Mouse (Mus musculus): ENCODE measurements around the gene Nupl2.
A peak's percentile ranks its signal among the peaks of the same experiment; 100 is the strongest.

The Nupl2 gene

DNA sequence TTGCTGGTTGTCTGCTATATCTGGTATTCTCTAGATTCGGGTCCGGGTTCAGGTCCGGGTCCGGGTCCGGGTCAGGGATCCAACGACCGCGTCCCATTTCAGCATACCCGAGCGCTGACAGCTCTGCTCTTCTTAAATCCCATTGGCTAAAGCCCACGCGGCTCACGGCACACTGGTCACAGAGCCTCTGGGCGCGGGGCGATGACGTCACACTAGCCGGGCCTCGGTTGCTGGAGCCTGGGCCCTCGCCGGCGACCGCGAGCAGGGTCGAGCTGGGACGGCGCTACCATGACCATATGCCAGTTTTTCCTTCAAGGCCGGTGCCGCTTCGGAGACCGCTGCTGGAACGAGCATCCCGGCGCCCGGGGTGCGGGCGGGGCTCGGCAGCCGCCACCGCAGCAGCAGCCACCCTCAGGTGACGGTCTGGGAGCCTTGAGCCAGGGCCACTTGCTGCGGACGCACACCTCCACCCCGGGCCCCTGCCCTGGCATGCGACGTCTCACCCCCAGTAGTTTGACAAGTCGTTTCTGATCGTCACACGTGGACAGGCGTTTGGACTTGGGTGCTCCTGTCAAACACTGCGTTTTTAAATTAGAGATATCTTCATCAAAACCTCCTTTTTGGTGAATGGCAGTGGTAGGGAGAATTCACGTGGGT lies at the start of gene Nupl2:
Gene Nupl2, plus strand, starts transcription at position 175 of the 657 bp plus-strand sequence.
- peak; percentile 74 for DNase-seq (ENCODE audit: extremely low spot score, low read depth, low spot score)

DNA sequence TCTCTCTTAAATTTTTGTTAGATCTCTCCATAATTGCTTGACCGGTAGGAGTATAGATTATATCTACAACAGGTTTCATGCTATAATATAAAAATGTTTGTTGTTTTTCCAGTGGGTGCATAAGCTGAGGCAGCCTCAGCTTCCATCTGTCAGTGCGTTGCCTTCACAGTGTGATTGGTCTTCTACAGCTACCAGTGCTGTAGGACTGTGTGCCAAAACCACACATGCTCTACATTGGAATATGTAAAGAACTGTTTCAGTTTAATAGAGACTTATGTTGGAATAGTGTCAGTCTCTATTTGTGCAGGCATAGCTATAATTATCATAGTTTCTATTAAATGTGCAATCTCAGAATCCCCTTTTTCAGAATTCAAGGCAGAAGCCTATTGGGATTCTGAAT lies 42.5 kb upstream of the Nupl2 start:
- no peak for DNase-seq (ENCODE audit: extremely low spot score, low read depth, low spot score)

DNA sequence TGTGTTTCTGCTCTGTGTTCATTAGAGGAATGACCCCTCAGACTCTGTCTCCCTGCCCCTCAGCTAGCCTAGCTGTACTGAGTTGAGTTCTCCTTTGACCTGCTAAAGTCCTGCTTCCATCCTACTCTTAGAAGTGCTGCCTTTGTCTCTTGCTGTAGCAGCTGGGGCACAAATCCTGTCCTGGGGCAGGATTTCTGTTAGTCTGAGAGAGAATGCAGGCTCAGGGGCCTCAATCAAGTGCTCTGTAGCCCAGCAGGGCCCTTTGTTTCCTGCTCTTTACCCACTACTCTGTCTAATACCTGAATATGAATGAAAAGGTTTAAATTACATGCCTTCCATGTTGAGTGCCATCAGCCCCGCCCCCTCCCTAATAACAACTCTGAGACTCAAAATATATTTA lies 40.6 kb upstream of the Nupl2 start:
- no peak for DNase-seq (ENCODE audit: extremely low spot score, low read depth, low spot score)

DNA sequence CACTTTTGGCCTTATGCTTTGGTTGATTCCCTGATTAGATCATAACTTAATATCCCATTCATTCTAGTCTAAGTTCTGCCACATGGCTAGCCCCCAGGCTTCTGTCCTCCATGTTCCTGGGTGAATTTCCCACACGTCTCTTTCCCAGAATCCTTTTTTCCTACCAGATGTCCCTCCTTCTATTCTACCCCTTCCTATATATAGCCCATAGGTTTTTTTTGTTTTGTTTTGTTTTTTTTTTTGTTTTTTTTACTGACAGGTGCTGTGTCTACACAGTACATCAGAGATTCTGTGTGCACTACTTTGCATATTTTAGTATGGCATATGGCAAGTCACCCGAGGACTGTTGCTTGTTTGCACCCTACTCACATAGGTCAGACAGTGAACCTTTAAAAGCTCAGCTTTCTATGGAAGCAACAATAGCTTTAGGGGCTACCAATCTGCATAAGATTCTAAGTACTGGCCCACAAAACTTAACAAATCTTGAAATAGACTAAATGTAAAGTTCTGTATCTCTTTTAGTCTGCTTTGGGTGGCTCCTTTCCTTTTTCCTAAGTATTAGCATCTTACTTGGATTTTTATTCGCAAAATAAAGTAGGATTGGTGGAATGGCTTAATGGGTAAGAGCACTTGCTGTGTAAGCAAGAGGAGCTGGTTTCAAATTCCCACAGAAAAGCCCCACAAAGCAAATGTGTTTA lies 40.0 kb upstream of the Nupl2 start:
- no peak for DNase-seq (ENCODE audit: extremely low spot score, low read depth, low spot score)

DNA sequence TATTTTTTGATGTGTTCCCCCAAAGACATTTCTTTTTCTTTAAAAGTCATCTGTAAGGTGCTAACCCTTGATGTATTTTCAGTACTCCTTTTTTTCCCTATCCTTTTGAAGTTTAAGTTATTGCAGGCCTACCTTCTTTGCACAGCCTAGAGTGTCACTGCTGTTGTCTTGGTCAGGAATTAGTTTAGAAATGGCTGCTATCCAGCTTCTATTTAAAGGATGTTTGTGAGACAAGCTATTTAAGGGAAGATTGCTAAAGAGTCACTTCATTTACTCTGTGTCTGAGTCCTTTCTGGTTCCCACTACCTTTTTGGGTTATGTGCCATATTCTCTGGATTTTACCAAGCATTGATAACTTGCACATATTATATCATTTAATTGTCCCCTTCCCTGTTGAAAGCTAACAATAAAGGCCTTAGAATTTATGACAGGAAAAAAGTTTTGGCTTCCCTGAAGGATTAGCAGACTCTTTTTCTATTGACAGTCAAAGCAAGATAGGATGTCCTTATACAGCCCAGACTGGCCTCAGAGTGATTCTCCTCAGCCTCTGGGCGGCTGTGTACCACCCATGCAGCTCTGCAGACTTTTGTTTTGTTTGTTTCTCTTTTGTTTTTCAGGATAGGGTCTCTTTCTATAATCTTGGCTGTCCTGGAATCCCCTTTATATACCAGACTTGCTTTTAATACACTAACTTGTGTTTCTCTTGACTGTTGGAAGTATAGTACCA lies 38.7 kb upstream of the Nupl2 start:
- no peak for DNase-seq (ENCODE audit: extremely low spot score, low read depth, low spot score)

DNA sequence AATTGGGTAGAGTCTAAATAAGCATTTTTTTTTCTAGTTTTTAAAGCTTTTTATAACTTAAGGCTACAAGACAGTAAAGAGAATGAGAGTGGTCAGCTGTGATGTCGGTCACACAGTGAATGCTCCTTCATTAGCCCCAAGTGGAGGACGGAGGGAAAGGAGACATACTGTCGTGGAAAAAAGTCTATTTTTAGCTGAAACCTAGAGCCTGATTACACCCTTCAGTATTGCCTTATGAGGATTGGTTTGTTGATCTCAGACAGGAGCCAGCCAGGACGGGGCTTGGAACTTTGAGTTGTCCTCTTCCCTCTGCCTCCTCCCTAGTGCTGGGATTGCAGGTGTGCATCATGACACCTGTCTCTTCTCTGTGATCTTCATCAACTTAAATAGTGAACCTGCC lies 37.8 kb upstream of the Nupl2 start:
- DNase-seq (ENCODE audit: extremely low spot score, low read depth, low spot score) = no peak

DNA sequence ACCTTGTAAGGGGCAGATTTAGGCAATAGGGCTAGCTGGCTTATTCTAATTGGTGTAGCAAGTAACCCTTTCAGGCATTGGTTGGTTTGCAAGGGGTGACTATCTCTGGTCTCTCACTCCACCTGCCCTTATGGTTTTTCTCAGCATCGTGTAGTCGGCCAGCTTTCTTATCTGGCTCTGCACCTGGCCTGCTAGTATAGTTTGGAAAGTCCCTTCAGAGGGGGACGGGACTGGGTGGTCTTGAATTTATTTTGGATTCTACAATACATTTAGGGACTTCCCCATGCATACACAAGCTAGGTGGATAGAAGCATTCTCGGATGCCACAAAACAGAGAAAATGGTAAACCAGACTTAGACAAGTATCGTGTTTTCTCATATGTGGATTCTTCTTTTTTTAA lies 17.8 kb upstream of the Nupl2 start:
- no peak for DNase-seq (ENCODE audit: extremely low spot score, low read depth, low spot score)

DNA sequence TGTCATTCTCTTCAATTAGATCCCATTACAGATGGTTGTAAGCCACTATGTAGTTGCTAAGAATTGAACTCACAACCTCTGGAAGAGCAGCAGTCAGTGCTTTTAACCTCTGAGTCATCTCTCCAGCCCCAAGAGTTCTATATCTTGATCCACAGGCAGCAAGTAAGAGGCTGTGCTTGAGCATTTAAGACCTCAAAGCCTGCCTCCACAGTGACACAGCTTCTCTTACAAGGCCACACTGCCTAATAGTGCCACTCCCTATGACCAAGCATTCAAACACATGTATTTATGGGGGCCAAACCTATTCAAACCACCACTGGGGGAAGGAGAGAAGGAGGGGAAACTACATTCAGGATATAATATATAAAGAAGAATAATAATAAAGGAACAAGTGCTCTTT lies 12.6 kb upstream of the Nupl2 start:
- DNase-seq (ENCODE audit: extremely low spot score, low read depth, low spot score) = no peak

DNA sequence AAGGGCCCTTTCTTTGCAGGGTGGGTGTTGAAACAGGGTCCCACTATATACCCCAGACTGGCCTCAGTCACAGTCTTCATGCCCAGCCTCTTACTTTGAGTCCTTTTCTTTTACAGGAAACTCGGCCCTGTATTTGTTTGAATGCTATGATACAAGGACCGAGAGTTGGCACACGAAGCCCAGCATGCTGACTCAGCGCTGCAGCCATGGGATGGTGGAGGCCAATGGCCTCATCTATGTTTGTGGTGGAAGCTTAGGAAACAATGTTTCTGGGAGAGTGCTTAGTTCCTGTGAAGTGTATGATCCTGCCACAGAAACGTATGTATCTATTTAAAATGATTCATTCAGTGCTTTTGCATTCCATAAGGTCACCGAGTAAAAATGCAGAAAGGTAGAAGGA lies 8.0 kb upstream of the Nupl2 start:
- no peak for DNase-seq (ENCODE audit: extremely low spot score, low read depth, low spot score)

DNA sequence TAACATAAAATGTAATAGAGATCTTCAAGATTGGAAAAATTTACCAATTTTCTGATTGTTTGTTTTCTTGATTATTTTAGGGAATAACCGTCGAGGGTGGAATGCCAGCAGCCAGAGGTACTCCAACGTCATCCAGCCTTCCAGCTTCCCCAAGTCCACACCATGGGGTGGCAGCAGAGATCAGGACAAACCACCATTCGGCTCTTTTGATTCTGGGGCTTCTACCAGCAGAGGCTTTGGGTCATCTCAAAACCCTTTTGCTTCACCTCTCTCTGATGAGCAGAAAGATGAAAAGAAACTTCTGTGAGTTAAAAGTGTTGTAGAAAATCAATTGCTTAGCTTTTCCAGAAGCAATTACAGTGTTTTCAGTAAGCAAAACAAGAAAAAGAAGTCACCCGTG lies 2.5 kb downstream of the Nupl2 start:
- DNase-seq (ENCODE audit: extremely low spot score, low read depth, low spot score) = no peak

DNA sequence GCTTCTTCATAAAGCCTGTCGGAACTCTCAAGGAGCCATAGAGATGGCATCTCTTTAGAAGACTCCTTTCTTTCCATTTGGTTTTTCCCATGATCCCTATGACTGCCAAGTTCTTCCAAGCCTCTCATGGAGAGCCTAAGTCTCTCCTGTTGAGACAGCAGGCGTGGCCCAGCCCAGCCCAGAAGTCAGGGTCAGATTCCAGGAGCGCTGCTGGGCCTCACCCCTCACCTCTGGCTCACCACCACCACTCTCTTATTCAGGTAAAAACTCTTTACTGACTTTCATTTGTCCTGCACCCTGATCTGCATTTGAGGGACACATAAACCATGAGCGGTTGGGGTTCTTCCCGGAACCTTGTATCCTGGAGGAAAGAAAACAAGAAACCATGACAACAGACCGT lies 5.1 kb downstream of the Nupl2 start:
- DNase-seq (ENCODE audit: extremely low spot score, low read depth, low spot score) = no peak

DNA sequence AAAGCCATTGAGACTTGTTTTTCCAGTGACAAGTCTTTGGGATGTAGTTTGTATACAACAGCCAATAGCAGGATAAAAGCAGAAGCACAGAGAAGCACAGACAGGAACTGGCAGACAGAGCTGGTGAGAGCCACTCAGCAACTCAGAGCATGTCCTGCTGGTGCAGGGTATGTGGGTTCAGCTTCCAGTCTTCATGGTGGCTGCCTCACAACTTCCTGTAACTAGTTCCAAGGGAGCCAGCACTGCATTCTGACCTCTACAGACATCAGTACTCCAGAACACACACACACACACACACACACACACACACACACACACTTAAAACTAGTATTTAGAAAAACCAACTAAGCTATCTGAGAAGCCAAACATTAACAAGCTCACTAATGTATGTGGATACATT lies 7.3 kb downstream of the Nupl2 start:
- DNase-seq (ENCODE audit: extremely low spot score, low read depth, low spot score) = no peak

DNA sequence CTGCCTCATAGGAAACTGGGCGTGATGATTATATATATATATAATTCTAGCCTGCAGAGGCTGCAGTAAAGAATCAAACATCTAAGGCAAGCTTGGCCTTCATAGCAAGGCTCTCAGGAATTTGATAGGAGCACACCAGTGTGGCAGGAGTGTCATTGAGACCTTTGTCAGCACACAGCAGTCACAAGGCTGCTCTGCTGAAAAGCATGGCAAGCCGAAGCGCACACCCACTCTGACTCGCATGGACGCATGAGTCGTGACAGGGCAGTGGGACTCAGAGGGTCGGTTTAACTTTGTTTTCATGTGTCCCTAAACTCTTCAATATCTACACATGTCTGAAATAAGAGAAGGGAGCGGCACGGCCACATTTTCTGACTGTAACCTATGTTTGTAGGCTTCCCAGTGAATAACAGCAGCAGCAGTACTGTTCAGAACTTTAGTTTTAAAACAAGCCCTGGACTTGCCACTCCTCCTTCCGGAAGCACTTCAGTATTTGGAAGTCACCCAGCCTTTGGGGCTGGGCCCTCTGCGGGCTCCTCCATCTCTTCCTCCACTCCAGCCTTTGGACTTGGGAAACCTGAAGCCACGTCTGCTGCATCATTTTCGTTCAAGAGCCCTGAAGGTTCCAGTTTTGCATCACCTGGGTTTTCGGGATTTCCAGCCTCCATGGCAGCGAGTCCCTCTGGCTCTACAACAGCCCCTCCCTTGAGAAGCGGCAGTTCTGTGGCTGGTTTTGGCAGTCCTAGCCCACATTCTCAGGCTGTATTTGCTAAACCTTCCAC lies 16.9 kb downstream of the Nupl2 start:
- no peak for DNase-seq (ENCODE audit: extremely low spot score, low read depth, low spot score)

DNA sequence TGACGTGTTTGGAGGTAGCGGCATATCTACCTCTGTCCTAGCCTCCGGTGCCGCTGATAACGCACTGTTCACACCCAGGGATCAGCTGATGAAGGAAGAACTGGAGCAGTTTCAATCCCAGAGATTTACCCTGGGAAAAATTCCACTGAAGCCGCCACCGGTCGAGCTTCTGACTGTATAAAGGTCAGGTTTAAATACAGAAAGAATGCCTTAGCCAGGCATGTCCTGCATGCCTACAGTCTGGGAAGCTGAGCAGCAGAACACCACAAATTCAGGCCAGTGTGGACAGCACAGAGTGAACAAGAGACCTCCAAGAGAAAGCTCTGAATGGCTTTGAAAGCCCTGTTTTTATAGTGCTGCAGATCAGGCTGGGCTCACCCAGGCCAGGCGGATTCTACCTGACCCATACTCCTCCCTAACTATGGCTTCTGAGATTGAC lies 17.6 kb downstream of the Nupl2 start:
- DNase-seq (ENCODE audit: extremely low spot score, low read depth, low spot score) = no peak

DNA sequence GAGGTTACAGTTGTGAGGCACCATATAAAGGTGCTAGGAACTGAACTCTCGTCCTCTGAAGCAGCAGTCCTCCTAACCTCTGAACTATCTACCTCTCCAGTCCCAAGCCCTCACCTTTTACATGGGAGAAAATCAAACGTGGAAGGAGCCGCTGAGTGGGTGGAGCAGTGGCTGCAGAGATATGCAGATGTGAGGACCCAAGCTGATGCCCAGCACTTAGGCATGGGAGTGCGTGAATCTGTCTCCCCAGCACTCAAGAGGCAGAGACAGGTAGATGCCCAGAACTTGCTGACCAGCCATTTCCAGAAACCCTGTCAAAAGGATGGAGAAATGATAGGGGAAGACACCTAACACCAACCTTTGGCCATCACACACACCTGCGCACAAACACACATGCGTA lies 18.3 kb downstream of the Nupl2 start:
- DNase-seq (ENCODE audit: extremely low spot score, low read depth, low spot score) = no peak

DNA sequence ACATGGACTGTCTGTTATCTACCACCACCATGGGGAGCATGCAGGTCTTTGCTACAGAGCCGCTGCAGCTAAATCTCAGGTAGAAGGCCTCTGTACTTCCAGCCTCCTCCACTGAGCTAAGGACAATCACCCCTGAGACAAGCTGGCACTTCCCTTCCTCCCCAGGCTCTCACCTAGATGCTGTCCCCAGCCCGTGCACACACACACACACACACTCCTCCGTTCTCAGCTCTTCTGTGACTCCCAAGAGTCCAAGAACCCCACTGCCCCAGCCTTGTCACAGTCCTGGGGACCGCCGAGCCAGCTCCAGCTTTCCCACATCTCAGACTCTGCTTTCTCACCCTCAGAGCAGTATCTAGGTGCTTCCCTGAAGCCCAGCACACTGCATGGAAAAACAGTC lies 19.2 kb downstream of the Nupl2 start:
- DNase-seq (ENCODE audit: extremely low spot score, low read depth, low spot score) = no peak

DNA sequence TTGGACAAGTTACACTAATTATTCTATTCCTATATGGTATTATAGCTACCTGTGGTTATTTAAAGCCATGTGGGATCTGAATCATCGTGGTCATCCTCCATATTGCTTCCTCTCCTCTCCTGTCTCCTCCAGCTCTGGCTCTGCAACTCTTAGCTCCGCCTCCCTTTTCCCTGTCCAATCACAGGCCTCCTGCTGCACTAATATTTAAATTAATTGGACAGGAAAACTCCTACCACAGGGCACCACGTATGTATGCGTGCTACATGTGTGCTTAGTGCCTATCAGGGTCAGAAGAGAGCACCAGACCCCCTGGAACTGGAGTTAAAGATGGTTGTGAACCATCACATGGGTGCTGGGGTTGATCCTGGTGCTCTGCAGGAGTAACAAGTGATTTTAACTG lies 23.7 kb downstream of the Nupl2 start:
- DNase-seq (ENCODE audit: extremely low spot score, low read depth, low spot score) = no peak

DNA sequence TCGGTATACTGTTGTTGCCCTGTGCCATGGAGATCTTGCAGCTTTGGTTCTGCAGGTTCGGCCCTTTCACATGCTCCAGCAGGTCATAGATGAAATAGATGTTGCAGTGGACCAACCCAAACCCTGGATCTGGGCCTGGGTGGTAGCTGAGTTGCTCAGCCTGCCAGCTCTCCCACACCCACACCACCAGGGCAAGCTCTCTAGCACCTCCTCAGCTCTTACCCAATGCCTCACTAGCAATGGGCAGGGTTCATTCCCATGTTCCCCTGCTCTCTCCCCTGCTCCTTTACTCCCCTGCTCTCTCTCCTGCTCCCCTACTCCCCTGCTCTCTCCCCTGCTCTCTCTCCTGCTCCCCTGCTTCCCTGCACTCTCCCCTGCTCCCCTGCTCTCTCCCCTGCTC lies 27.1 kb downstream of the Nupl2 start:
- no peak for DNase-seq (ENCODE audit: extremely low spot score, low read depth, low spot score)

DNA sequence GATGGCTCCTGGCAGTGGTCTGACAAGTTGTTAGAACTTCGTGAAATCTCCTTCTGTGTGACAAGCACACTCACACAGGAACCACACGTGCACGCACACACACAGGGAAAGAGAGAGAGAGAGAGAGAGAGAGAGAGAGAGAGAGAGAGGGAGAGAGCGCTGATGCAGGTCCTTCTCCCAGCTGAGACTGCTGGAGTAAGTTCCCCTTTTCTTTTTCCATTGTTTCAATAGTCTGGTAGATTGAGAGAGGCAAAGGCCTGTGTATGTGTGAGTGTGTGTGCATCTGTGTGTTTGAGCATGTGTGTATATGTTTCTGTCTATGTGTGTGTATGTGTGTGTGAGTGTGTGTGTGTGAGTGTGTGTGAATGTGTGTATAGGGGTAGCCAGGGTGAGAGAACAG lies 36.2 kb downstream of the Nupl2 start:
- DNase-seq (ENCODE audit: extremely low spot score, low read depth, low spot score) = no peak

DNA sequence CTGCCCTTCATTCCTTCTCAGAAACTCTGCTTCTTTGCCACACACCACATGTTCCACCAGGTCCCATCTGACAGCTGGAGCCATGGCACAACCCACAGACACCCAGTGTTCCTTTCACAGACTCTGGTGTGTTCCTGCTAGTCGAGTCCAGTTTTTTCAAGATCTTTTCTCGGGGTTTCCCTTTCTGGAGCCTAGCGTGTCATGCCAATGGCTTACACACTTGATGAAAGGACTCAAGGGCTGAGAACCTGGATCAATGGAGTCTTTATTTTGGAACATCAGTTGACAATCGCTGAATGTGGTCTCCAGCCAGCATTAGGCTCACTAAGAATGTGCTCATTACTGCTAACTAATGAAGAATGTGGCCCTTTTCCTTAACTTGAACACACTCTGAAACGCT lies 37.7 kb downstream of the Nupl2 start:
- DNase-seq (ENCODE audit: extremely low spot score, low read depth, low spot score) = no peak

DNA sequence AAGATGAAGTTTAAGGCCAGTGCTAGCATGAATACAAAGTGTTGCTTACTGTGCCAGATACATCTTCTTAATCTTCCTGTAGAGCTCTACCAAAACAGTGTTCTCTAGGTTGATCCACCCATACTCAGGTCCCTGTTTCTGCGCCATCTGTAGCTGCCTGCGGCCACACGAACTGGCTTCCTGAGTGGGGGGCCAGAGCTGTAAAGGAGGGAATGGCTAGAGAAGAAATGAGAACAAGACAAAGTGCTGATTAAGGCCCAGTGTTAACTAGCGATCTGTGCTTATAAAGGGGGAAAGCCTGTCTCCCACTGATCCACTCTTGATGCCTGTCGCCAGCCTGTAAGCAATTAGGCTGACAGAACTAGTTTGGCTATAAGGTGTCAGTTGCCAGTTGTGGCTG lies 38.5 kb downstream of the Nupl2 start:
- no peak for DNase-seq (ENCODE audit: extremely low spot score, low read depth, low spot score)

DNA sequence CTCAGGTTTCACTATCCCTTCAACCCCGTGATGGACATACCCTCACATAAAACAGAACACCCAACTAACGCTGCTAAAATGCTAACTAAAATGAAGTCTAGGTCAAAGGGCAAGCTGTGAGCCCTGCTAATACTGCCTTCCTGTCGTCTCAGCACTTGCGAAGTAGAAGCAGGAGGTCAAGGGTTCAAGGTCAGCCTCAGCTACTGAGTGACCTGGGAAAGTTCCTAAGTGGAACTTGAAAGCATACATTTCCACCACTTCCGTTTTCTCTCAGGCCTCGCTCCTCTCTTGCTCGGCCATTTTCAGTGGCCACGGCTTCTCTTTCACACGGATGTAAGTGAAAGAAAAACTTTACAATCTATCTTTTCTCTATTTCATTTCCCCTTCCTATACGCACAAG lies 43.2 kb downstream of the Nupl2 start:
- DNase-seq (ENCODE audit: extremely low spot score, low read depth, low spot score) = no peak
